Mouse (Mus musculus) olfactory bulb, adult 2 months (tissue): ENCODE data around the gene Mettl23. TPM values are rescaled to one million over a fixed set of nuclear protein-coding genes. Genes with fewer than 3 reads are reported as not detected.

ENCODE experiments used
- H3K27ac ChIP-seq: fragments of 200-500 bp; 2 replicates; pipeline ENCODE4 v1.5.1; 2012; ENCODE audit warnings: low read depth, low read length; ENCODE audit not compliant: insufficient read depth
- H3K4me1 ChIP-seq: fragments of 200-500 bp; 2 replicates; pipeline ENCODE4 v1.6.1; 2012; ENCODE audit warnings: low read length; ENCODE audit not compliant: control insufficient read depth, insufficient read depth
- H3K4me3 ChIP-seq: fragments of 200-500 bp; 2 replicates; pipeline ENCODE4 v1.5.1; 2012; ENCODE audit warnings: mild to moderate bottlenecking, low read depth, low read length, moderate library complexity; ENCODE audit not compliant: insufficient read depth
- CTCF ChIP-seq: fragments of 200-500 bp; IDR thresholded peaks from 2 replicates; pipeline ENCODE4 v1.5.1; 2012; ENCODE audit warnings: low read depth, mild to moderate bottlenecking, low read length, moderate library complexity; ENCODE audit not compliant: insufficient read depth
- POLR2A ChIP-seq: fragments of 200-500 bp; IDR thresholded peaks from 2 replicates; pipeline ENCODE4 v1.6.1; 2012; ENCODE audit warnings: mild to moderate bottlenecking, low read depth, low read length, moderate library complexity; ENCODE audit not compliant: insufficient read depth
- WGBS: fragments of 180-500 bp; shearing (Covaris S2); methylation state at CpG from one replicate; pipeline ENCODE4 v1.1.7; 2018; 5-methylcytosine and 5-hydroxymethylcytosine counted together
- polyA plus RNA-seq: library from polyadenylated mRNA; stranded (reverse); fragments of >200 nt; gene quantifications from 2 replicates; pipeline ENCODE4 v1.2.4, GENCODE M21; 2012; ENCODE audit warnings: low replicate concordance; ENCODE audit not compliant: missing spikeins, insufficient read depth, insufficient read length

The Mettl23 gene
- polyA plus RNA-seq, 1 experiment = not detected

- Histone ChIP-seq H3K4me3 (no peak overlapping the region), H3K27ac (no peak overlapping the region), H3K4me1 (peaks cover 2% of the 10 kb centered on the region; the same call in 1 of the 2 replicates)
- WGBS = 88% methylated on average over 10 of the region's 10 CpGs
- TF ChIP-seq POLR2A (no peak), CTCF (no peak)
Observed at GRCm38 (mm10) chr11:116864444-116864843, 21.4 kb downstream of the Mettl23 start.

- Histone ChIP-seq H3K27ac (no peak overlapping the region), H3K4me3 (no peak overlapping the region), H3K4me1 (peaks cover 2% of the 10 kb centered on the region; the same call in 1 of the 2 replicates)
- 80% methylated on average over 12 of the region's 12 CpGs for WGBS
- no peak for TF ChIP-seq POLR2A
- TF ChIP-seq CTCF = no peak
Observed at GRCm38 (mm10) chr11:116865945-116866585, 23.0 kb downstream of the Mettl23 start.

GRCm38 (mm10) chr11:116868129-116868528 is 25.1 kb downstream of the Mettl23 start:
- no peak overlapping the region for H3K27ac ChIP-seq
- TF ChIP-seq CTCF = no peak
- 73% methylated on average over 3 of the region's 3 CpGs for WGBS
- H3K4me3 ChIP-seq = no peak overlapping the region
- H3K4me1 ChIP-seq = peaks cover 2% of the 10 kb centered on the region; the same call in 1 of the 2 replicates

- whole genome bisulfite sequencing = 81% methylated on average over 8 of the region's 8 CpGs
- Histone ChIP-seq H3K4me3 (no peak overlapping the region), H3K4me1 (peaks cover 2% of the 10 kb centered on the region; the same call in 1 of the 2 replicates), H3K27ac (peak overlapping the region; percentile 52)
- no peak for TF ChIP-seq CTCF
- no peak for TF ChIP-seq POLR2A
Observed at GRCm38 (mm10) chr11:116869223-116869622, 26.1 kb downstream of the Mettl23 start.

GRCm38 (mm10) chr11:116869641-116870040 is 26.6 kb downstream of the Mettl23 start:
- Histone ChIP-seq H3K4me1 (peaks cover 2% of the 10 kb centered on the region; the same call in 1 of the 2 replicates), H3K4me3 (no peak overlapping the region), H3K27ac (peak overlapping the region; percentile 52)
- no peak for TF ChIP-seq CTCF
- TF ChIP-seq POLR2A = no peak
- 62% methylated on average over 4 of the region's 4 CpGs for WGBS

- WGBS = 85% methylated on average over 9 of the region's 9 CpGs
- TF ChIP-seq CTCF (no peak), POLR2A (no peak)
- Histone ChIP-seq H3K4me1 (peaks cover 2% of the 10 kb centered on the region; the same call in 1 of the 2 replicates), H3K27ac (no peak overlapping the region), H3K4me3 (no peak overlapping the region)
Observed at GRCm38 (mm10) chr11:116871538-116871937, 28.5 kb downstream of the Mettl23 start.

GRCm38 (mm10) chr11:116873987-116874386 is 30.9 kb downstream of the Mettl23 start:
- Histone ChIP-seq H3K4me1 (peaks cover 2% of the 10 kb centered on the region; the same call in 1 of the 2 replicates), H3K27ac (no peak overlapping the region), H3K4me3 (no peak overlapping the region)
- WGBS = 86% methylated on average over 20 of the region's 20 CpGs
- TF ChIP-seq CTCF (no peak), POLR2A (no peak)

- Histone ChIP-seq H3K4me1 (0 out of 2 replicates have a peak, but pooled peaks cover 3% of the 10 kb centered on the region), H3K4me3 (no peak overlapping the region), H3K27ac (no peak overlapping the region)
- WGBS = 88% methylated on average over 8 of the region's 8 CpGs
- TF ChIP-seq CTCF (no peak), POLR2A (no peak)
Observed at GRCm38 (mm10) chr11:116878454-116878853, 35.4 kb downstream of the Mettl23 start.

GRCm38 (mm10) chr11:116880839-116881238 is 37.8 kb downstream of the Mettl23 start:
- H3K27ac ChIP-seq = no peak overlapping the region
- H3K4me3 ChIP-seq = no peak overlapping the region
- H3K4me1 ChIP-seq = peaks cover 6% of the 10 kb centered on the region; the same call in 1 of the 2 replicates
- TF ChIP-seq CTCF (no peak), POLR2A (no peak)
- 33% methylated on average over 7 of the region's 7 CpGs for WGBS
